Mouse (Mus musculus): ENCODE measurements around the gene Thsd4. TPM values are rescaled to one million over a fixed set of nuclear protein-coding genes. Genes with fewer than 3 reads are reported as not detected.

The Thsd4 gene
- polyA plus RNA-seq, 1 experiment, result 1.7 TPM

DNA sequence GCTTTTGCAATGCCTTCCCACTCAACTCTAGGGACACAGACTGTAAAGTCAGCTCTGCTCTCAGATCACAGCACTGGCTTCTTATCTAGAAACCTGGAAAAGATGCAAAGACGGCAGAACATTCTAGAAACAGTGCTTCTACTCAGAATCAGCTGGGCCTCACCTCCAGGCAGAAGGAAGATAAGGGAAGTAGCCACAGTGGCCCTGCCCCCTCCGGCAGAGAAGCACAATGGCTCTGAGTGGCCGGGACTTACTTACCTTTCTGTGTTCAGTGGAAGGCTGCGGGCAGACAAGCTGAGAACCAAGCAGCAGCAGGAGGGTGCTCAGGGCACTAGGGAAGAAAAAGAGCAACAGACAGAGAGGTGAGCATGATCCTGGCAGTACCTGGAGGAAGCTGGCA, 39.7 kb downstream of the Thsd4 start:
- Histone ChIP-seq H3K36me3 (ENCODE audit: control insufficient read depth, insufficient read depth) (no peaks in the 10 kb centered on the region), H3ac (ENCODE audit: control insufficient read depth, insufficient read length) (no peak overlapping the region), H3K79me2 (ENCODE audit: control insufficient read depth, insufficient read depth) (no peaks in the 10 kb centered on the region), H3K27me3 (ENCODE audit: control insufficient read depth, insufficient read depth, insufficient read length) (no peaks in the 10 kb centered on the region), H3K4me2 (ENCODE audit: low read depth) (no peak overlapping the region), H3K4me3 (no peak overlapping the region)
- TF ChIP-seq POLR2A (IDR thresholded peaks at IDR 0.05; ENCODE audit: insufficient read length, low read depth) (no peak), SRF (IDR thresholded peaks at IDR 0.05; ENCODE audit: control insufficient read depth, insufficient read length, low read depth) (no peak), TCF3 (IDR thresholded peaks at IDR 0.05; ENCODE audit: insufficient read length, low read depth) (no peak), E2F4 (IDR thresholded peaks at IDR 0.05; ENCODE audit: insufficient read depth) (no peak), TCF12 (IDR thresholded peaks at IDR 0.05; ENCODE audit: insufficient read depth, poor library complexity, severe bottlenecking) (no peak), POLR2AphosphoS2 (IDR thresholded peaks at IDR 0.05; ENCODE audit: insufficient read length, low read depth) (no peak), CEBPB (IDR thresholded peaks at IDR 0.05; ENCODE audit: insufficient read depth, poor library complexity, severe bottlenecking) (no peak), MYOD1 (IDR thresholded peaks at IDR 0.05; ENCODE audit: control insufficient read depth in 1 of 3, insufficient read length in 2 of 3, low read depth in 2 of 3) (no peak), MAX (IDR thresholded peaks at IDR 0.05; ENCODE audit: low read depth) (no peak)

DNA sequence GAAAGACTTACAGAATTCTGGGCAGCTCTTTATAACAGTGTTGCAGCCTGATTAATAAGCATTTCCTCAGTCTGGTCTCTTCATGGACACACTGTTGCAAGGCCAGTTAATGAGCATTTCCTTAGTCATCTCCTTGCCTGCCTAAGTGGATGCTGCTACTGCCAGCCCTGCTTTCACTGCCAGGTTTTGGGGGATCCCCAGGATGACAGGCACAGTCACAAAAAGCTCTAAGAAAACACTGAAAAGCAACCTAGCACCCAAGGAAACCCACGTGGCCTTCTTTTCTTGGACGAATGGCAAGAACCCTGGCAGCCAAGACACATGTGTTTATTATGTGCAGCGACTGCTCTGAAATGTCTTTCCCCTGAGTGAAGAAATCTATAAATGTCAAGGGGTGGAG, 41.8 kb downstream of the Thsd4 start:
- Histone ChIP-seq H3ac (ENCODE audit: control insufficient read depth, insufficient read length) (no peak overlapping the region), H3K36me3 (ENCODE audit: control insufficient read depth, insufficient read depth) (no peaks in the 10 kb centered on the region), H3K4me3 (no peak overlapping the region), H3K79me2 (ENCODE audit: control insufficient read depth, insufficient read depth) (no peaks in the 10 kb centered on the region), H3K27me3 (ENCODE audit: control insufficient read depth, insufficient read depth, insufficient read length) (no peaks in the 10 kb centered on the region), H3K4me2 (ENCODE audit: low read depth) (no peak overlapping the region)
- no peak for TF ChIP-seq E2F4 (IDR thresholded peaks at IDR 0.05; ENCODE audit: insufficient read depth)
- TF ChIP-seq MYOD1 (IDR thresholded peaks at IDR 0.05; ENCODE audit: control insufficient read depth in 1 of 3, insufficient read length in 2 of 3, low read depth in 2 of 3), result no peak
- TF ChIP-seq MAX (IDR thresholded peaks at IDR 0.05; ENCODE audit: low read depth), result no peak
- TF ChIP-seq TCF12 (IDR thresholded peaks at IDR 0.05; ENCODE audit: insufficient read depth, poor library complexity, severe bottlenecking), result no peak
- TF ChIP-seq SRF (IDR thresholded peaks at IDR 0.05; ENCODE audit: control insufficient read depth, insufficient read length, low read depth), result no peak
- no peak for TF ChIP-seq USF1 (IDR thresholded peaks at IDR 0.05; ENCODE audit: low read depth)
- TF ChIP-seq TCF3 (IDR thresholded peaks at IDR 0.05; ENCODE audit: insufficient read length, low read depth), result no peak
- TF ChIP-seq CEBPB (IDR thresholded peaks at IDR 0.05; ENCODE audit: insufficient read depth, poor library complexity, severe bottlenecking), result no peak
- no peak for TF ChIP-seq REST (IDR thresholded peaks at IDR 0.05; ENCODE audit: insufficient read depth, insufficient read length)
- TF ChIP-seq MYOG (IDR thresholded peaks at IDR 0.05; ENCODE audit: control insufficient read depth in 1 of 3, insufficient read depth in 1 of 3, insufficient read length in 2 of 3, low read depth in 2 of 3), result no peak
- TF ChIP-seq POLR2AphosphoS2 (IDR thresholded peaks at IDR 0.05; ENCODE audit: insufficient read length, low read depth), result no peak
- TF ChIP-seq POLR2A (IDR thresholded peaks at IDR 0.05; ENCODE audit: insufficient read length, low read depth), result no peak

DNA sequence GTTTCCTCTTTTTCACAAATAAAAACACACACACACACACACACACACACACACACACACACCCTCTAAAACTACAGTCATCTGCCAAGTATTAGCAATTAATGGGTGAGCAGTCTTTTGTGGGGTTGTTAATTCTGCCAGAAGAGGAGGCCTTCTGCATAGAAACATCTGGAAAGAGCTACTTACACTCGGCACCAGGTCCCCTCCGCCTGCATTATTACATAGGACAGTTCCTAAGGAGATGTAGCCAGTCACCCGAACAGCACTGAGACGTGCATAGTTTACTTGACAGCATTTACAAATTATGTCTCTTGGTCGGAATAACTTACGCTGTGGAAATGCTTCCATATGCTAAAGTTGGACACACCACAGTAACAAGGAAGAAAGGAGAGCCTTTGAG, 43.0 kb downstream of the Thsd4 start:
- TF ChIP-seq MYOD1 (IDR thresholded peaks at IDR 0.05; ENCODE audit: control insufficient read depth in 1 of 3, insufficient read length in 2 of 3, low read depth in 2 of 3), result no peak
- no peak for TF ChIP-seq E2F4 (IDR thresholded peaks at IDR 0.05; ENCODE audit: insufficient read depth)
- TF ChIP-seq USF1 (IDR thresholded peaks at IDR 0.05; ENCODE audit: low read depth), result no peak
- no peak for TF ChIP-seq CEBPB (IDR thresholded peaks at IDR 0.05; ENCODE audit: insufficient read depth, poor library complexity, severe bottlenecking)
- TF ChIP-seq POLR2AphosphoS2 (IDR thresholded peaks at IDR 0.05; ENCODE audit: insufficient read length, low read depth), result no peak
- no peak for TF ChIP-seq MYOG (IDR thresholded peaks at IDR 0.05; ENCODE audit: control insufficient read depth in 1 of 3, insufficient read depth in 1 of 3, insufficient read length in 2 of 3, low read depth in 2 of 3)
- no peak for TF ChIP-seq TCF3 (IDR thresholded peaks at IDR 0.05; ENCODE audit: insufficient read length, low read depth)
- no peak for TF ChIP-seq REST (IDR thresholded peaks at IDR 0.05; ENCODE audit: insufficient read depth, insufficient read length)
- TF ChIP-seq MAX (IDR thresholded peaks at IDR 0.05; ENCODE audit: low read depth), result no peak
- TF ChIP-seq POLR2A (IDR thresholded peaks at IDR 0.05; ENCODE audit: insufficient read length, low read depth), result no peak
- no peak for TF ChIP-seq SRF (IDR thresholded peaks at IDR 0.05; ENCODE audit: control insufficient read depth, insufficient read length, low read depth)
- TF ChIP-seq TCF12 (IDR thresholded peaks at IDR 0.05; ENCODE audit: insufficient read depth, poor library complexity, severe bottlenecking), result no peak
- no peak overlapping the region for H3ac ChIP-seq (ENCODE audit: control insufficient read depth, insufficient read length)
- H3K4me2 ChIP-seq (ENCODE audit: low read depth), result no peak overlapping the region
- H3K4me3 ChIP-seq, result no peak overlapping the region
- no peaks in the 10 kb centered on the region for H3K79me2 ChIP-seq (ENCODE audit: control insufficient read depth, insufficient read depth)
- H3K27me3 ChIP-seq (ENCODE audit: control insufficient read depth, insufficient read depth, insufficient read length), result no peaks in the 10 kb centered on the region
- no peaks in the 10 kb centered on the region for H3K36me3 ChIP-seq (ENCODE audit: control insufficient read depth, insufficient read depth)

DNA sequence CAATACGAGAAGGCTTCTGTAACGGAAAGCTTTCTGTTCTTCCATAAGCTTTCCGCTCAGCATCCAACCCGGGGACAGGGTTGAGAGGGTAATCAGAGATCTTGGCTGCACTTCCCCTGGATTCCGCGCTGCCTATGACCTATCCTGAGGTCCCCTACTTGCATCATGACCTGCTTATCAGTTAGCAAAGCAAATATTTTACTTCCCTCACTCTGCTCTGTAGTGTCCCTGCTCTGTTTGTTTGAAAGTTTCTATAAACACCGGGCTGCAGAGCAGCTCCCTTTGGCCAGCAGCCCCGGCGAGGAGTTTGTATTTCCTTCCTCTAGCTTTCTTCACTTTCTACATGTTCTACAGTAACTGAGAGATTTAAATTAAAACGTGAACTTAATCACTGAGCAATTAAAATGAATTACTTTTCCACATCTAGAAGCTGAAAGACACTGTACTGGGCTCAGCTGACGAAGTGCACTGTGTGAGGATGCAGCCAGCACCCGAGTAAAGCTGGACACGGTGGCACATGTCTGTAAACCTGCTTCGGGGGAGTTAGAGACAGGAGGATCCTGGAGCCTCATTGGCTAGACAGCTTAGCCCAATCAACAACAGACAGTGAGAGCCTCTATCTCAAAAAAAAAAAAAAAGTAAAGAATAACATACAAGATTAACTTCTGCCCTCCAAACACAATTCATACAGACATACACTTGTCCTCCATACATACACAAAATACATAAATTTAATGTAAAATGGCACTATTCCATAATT, 43.7 kb downstream of the Thsd4 start:
- Histone ChIP-seq H3K4me2 (ENCODE audit: low read depth) (no peak overlapping the region), H3ac (ENCODE audit: control insufficient read depth, insufficient read length) (no peak overlapping the region), H3K36me3 (ENCODE audit: control insufficient read depth, insufficient read depth) (no peaks in the 10 kb centered on the region), H3K79me2 (ENCODE audit: control insufficient read depth, insufficient read depth) (no peaks in the 10 kb centered on the region), H3K4me3 (no peak overlapping the region), H3K27me3 (ENCODE audit: control insufficient read depth, insufficient read depth, insufficient read length) (no peaks in the 10 kb centered on the region)
- TF ChIP-seq POLR2AphosphoS2 (IDR thresholded peaks at IDR 0.05; ENCODE audit: insufficient read length, low read depth) (no peak), SRF (IDR thresholded peaks at IDR 0.05; ENCODE audit: control insufficient read depth, insufficient read length, low read depth) (no peak), MAX (IDR thresholded peaks at IDR 0.05; ENCODE audit: low read depth) (no peak), MYOG (IDR thresholded peaks at IDR 0.05; ENCODE audit: control insufficient read depth in 1 of 3, insufficient read depth in 1 of 3, insufficient read length in 2 of 3, low read depth in 2 of 3) (no peak), TCF12 (IDR thresholded peaks at IDR 0.05; ENCODE audit: insufficient read depth, poor library complexity, severe bottlenecking) (no peak), POLR2A (IDR thresholded peaks at IDR 0.05; ENCODE audit: insufficient read length, low read depth) (no peak), USF1 (IDR thresholded peaks at IDR 0.05; ENCODE audit: low read depth) (no peak), MYOD1 (IDR thresholded peaks at IDR 0.05; ENCODE audit: control insufficient read depth in 1 of 3, insufficient read length in 2 of 3, low read depth in 2 of 3) (no peak), CEBPB (IDR thresholded peaks at IDR 0.05; ENCODE audit: insufficient read depth, poor library complexity, severe bottlenecking) (no peak), TCF3 (IDR thresholded peaks at IDR 0.05; ENCODE audit: insufficient read length, low read depth) (no peak), REST (IDR thresholded peaks at IDR 0.05; ENCODE audit: insufficient read depth, insufficient read length) (no peak), E2F4 (IDR thresholded peaks at IDR 0.05; ENCODE audit: insufficient read depth) (no peak)

All from myocyte (in vitro differentiated cells).